Mouse (Mus musculus) thymus, adult 2 months (tissue): ENCODE measurements around the gene Olfml2a. TPM values are rescaled to one million over a fixed set of nuclear protein-coding genes. Genes with fewer than 3 reads are reported as not detected.
A peak's percentile ranks its signal among the peaks of the same experiment; 100 is the strongest.

ENCODE experiments used
- DNase-seq: peaks from one replicate; pipeline ENCODE4 v3.0.0; 2021
- H3K27ac ChIP-seq: fragments of 200-500 bp; 2 replicates; pipeline ENCODE4 v1.5.1; 2012; ENCODE audit warnings: low read length, control low read depth; ENCODE audit not compliant: control insufficient read depth, insufficient read depth
- H3K27me3 ChIP-seq: fragments of 200-500 bp; 2 replicates; pipeline ENCODE4 v1.6.1; 2012; ENCODE audit warnings: mild to moderate bottlenecking, low read length, moderate library complexity, mixed read lengths; ENCODE audit not compliant: control insufficient read depth, insufficient read depth
- H3K36me3 ChIP-seq: fragments of 200-500 bp; 2 replicates; pipeline ENCODE4 v1.6.1; 2012; ENCODE audit warnings: mild to moderate bottlenecking, low read length, moderate library complexity; ENCODE audit not compliant: control insufficient read depth, insufficient read depth
- H3K4me1 ChIP-seq: fragments of 200-500 bp; replicated peaks from 2 replicates; pipeline ENCODE4 v1.6.1; 2012; ENCODE audit warnings: low read length; ENCODE audit not compliant: control insufficient read depth, insufficient read depth
- H3K4me3 ChIP-seq: fragments of 200-500 bp; 2 replicates; pipeline ENCODE4 v1.5.1; 2012; ENCODE audit warnings: mild to moderate bottlenecking, low read length, control low read depth, moderate library complexity; ENCODE audit not compliant: control insufficient read depth, insufficient read depth
- CTCF ChIP-seq: fragments of 200-500 bp; IDR thresholded peaks from 2 replicates; pipeline ENCODE4 v1.5.1; 2012; ENCODE audit warnings: mild to moderate bottlenecking, control low read depth, low read length, moderate library complexity, borderline replicate concordance; ENCODE audit not compliant: control insufficient read depth, poor library complexity, insufficient read depth; ENCODE audit errors: extremely low read depth
- POLR2A ChIP-seq: fragments of 200-500 bp; IDR thresholded peaks from 2 replicates; pipeline ENCODE4 v1.6.1; 2012; ENCODE audit warnings: mild to moderate bottlenecking, low read length, control low read depth, moderate library complexity; ENCODE audit not compliant: control insufficient read depth, poor library complexity, insufficient read depth; ENCODE audit errors: extremely low read depth
- WGBS: fragments of 180-500 bp; shearing (Covaris S2); methylation state at CpG from one replicate; pipeline ENCODE4 v1.1.7; 2018; 5-methylcytosine and 5-hydroxymethylcytosine counted together
- polyA plus RNA-seq: library from polyadenylated mRNA; depleted of rRNA; stranded (reverse); fragments of >200 nt; gene quantifications from 2 replicates; pipeline ENCODE4 v1.2.3, GENCODE M21; 2012

Gene Olfml2a
- polyA plus RNA-seq, 1 experiment: 5.0 TPM

DNA sequence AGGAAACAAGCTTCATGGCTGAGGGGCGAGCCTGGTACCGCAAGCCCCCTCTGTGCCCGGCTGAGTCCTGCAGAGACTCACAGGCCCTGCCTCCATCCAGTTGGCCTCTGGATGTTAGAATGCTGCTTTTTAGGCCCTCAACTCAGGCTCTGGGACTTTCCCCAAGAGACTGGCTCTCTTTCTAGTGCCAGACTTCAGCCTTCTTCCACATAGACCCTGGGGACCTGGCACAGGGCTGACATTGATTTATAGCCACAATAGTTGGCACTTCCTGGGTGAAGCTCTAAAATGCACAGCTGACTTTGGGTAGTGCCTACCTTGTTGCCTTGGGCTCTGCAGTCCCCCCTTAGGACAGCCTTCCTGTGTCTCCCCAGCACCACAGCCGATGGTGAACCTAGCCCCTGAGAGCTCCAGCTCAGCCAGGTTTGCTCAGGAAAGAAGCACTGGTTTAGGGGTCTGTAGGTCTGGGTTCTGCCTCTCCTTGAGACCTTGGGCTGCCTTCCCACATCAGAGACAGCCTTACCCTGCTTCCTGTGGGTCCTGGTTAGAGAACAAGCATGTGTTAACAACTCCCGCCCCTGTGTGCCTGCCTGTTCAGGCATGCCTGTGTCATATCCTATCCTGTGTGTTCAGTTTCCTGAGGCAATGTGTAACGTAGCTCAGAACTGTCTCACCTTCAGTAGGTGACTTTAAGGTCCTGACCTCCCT, 56.2 kb downstream of the Olfml2a start:
- Histone ChIP-seq H3K4me3 (no peak overlapping the region), H3K4me1 (peaks cover 11% of the 10 kb centered on the region), H3K36me3 (no peaks in the 10 kb centered on the region), H3K27me3 (no peaks in the 10 kb centered on the region), H3K27ac (peak overlapping the region; percentile 36; the same call in 1 of the 2 replicates)
- no peak for TF ChIP-seq CTCF
- 45% methylated on average over 6 of the region's 6 CpGs for WGBS
- DNase-seq: peak; percentile 61

DNA sequence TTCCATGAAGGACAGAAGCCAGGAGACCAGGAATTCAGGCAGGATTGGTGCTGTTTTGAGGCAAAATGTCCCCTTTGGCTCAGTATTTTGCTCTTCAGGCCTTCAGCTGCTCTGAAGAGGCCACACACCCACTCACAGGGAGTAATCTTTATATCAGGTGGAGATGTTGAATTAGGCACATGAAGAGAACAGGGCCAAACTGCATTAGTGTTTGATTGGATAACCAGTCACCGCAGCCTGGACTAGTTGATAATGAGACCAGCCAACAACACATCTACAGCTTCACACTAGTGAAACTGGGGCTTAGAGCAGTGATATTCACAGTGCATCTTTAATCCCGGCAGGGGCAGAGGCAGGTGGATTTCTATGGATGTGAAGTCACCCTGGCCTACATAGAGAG, 57.2 kb downstream of the Olfml2a start:
- WGBS: 99% methylated on average over 2 of the region's 2 CpGs
- no peaks in the 10 kb centered on the region for H3K36me3 ChIP-seq

DNA sequence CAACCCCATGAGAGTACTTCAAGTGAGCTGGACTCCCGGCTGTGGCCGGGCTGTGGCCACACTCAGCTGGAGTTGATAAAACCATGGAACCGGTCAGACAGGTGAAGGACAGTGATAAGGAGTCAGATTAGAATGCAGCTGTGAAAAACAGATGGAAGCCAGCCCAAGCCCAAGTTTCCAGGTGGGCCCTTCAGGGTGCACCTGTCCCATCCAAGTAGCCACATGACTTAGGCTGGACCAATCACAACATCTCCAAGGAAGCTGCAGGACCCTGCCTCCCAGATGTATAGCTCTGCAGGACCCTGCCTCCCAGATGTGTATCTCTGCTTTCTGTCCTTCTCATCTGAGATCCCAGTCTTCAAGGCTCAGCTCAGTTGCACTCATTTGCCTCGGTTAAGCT, 60.2 kb downstream of the Olfml2a start:
- TF ChIP-seq POLR2A (no peak), CTCF (no peak)
- DNase-seq: no peak
- WGBS: 91% methylated on average over 4 of the region's 4 CpGs
- Histone ChIP-seq H3K4me1 (peaks cover 11% of the 10 kb centered on the region), H3K4me3 (no peak overlapping the region), H3K27ac (no peak overlapping the region), H3K36me3 (no peaks in the 10 kb centered on the region), H3K27me3 (no peaks in the 10 kb centered on the region)

More for the DNA sequence above, 57.2 kb downstream of the Olfml2a start:
- Histone ChIP-seq H3K27me3 (no peaks in the 10 kb centered on the region), H3K27ac (no peak overlapping the region), H3K4me3 (no peak overlapping the region), H3K4me1 (peaks cover 11% of the 10 kb centered on the region)
- TF ChIP-seq POLR2A (no peak), CTCF (no peak)
- no peak for DNase-seq

DNA sequence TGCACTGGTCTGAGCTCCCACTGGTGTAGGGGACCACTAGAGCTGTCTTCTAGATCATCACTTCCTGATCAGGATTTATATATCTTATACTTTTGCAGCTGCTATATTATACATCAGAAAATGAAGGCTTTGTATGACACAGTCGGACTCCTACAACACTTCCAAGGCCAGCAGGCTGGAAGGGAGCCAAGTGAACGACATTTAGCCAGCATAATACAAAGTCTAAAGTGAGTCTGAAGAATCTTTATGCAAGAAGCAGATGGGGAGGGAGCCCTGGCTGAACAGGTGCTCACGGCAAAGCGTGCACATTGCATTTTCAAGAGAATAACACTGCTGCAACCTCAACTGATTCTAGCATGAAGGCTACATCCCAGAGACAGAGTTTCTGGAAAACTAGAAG, 60.7 kb downstream of the Olfml2a start:
- WGBS: 74% methylated on average over 4 of the region's 4 CpGs
- no peak overlapping the region for H3K4me3 ChIP-seq

DNA sequence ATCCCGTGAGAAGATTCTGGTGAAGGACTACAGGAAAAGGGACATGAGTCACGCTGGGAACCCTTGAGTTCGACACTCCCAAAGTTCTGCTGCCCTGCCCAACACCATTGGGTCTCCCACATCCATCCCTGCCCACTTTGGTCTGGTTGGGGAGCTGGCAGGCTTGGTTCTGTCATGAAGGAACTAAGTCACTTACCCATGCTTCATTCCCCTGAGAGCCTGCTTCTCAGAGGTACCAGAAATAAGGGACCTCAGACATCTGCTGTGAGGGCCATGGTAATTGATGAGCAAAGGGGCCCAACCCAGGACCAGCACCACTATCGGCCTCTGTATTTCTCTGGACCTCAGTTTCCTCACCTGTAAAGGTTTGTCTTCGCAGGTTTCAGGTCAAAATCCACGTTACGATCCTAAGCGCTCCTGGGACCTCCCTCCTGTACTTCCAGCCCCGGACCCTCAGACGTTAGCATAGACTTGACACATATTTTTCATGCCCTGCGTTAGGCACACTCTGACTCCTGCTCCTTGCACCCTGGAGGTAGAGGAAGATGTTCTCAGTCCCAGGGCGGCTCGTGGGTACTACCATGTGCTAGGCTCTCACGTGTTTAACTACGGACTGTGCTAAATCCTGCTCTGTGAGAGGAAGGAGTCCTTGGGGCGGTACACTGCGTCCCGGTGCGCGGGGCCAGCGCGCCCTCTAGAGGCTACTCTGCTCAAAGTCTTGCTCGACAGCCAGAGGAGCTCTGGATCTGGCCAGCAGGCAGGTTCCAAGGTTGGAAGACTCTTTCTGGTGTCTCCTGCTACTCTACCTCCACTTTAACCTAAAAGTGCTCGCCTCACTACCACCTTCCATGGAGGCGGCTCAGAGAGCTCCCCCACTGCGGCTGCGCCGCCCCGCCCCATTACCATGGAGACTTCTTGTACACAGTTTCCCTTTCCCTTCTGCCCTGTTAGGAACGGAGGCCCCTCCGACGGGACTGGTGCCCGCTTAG, 65.9 kb downstream of the Olfml2a start, which contains the start of gene Wdr38:
Gene Wdr38, plus strand, starts transcription at position 91 of the 989 bp plus-strand sequence.
- TF ChIP-seq CTCF (peak; percentile 100), POLR2A (no peak)
- H3K27ac ChIP-seq: no peak within 1 kb of the TSS
- peak within 1 kb of the TSS; percentile 49 for H3K4me3 ChIP-seq
- H3K36me3 ChIP-seq: peaks cover 22% of the 10 kb centered on the region
- H3K27me3 ChIP-seq: no peaks in the 10 kb centered on the region
- H3K4me1 ChIP-seq: peaks cover 5% of the 10 kb centered on the region
- DNase-seq: peak; percentile 85
- WGBS: 15% methylated on average over 33 of the region's 33 CpGs

More for the DNA sequence above, 60.7 kb downstream of the Olfml2a start:
- H3K4me1 ChIP-seq: peaks cover 12% of the 10 kb centered on the region
- no peak for TF ChIP-seq POLR2A
- no peak for TF ChIP-seq CTCF
- H3K27me3 ChIP-seq: no peaks in the 10 kb centered on the region
- no peaks in the 10 kb centered on the region for H3K36me3 ChIP-seq
- H3K27ac ChIP-seq: no peak overlapping the region
- DNase-seq: no peak

DNA sequence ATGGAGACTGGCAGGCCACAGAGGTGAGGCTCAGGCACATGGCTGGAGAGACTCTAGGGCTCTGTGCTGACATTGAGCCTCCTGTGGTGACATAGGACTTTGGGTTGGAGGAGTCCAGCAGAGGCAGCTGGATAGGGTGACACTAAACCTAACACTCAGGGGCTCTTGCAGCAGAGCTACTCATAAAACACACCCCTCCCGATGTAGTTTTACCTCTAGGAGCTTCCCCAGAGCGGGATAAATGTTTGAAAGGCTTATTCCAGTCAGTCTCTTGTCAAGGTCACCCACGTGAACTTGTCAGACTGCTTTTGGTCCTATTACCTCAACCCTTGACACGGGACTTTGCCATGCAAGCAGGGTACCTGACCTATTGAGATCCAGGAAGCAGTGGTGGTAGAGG, 67.6 kb downstream of the Olfml2a start:
- 69% methylated on average over 4 of the region's 4 CpGs for WGBS
- Histone ChIP-seq H3K27ac (no peak overlapping the region), H3K27me3 (no peaks in the 10 kb centered on the region), H3K4me1 (peaks cover 15% of the 10 kb centered on the region), H3K4me3 (no peak overlapping the region), H3K36me3 (peaks cover 29% of the 10 kb centered on the region)
- DNase-seq: no peak
- TF ChIP-seq POLR2A (no peak), CTCF (no peak)
